Mouse (Mus musculus) right cerebral cortex, postnatal 14 days (tissue): ENCODE results near the gene Rabif.

ENCODE experiments used
- DNase-seq: peaks from one replicate; pipeline ENCODE4 v3.0.0; 2022

The Rabif gene

GRCm38 (mm10) chr1:134555871-134556670 is 61.6 kb downstream of the Rabif start:
- DNase-seq = peak; percentile 78

- peak; percentile 94 for DNase-seq
These were observed 62.3 kb downstream of the Rabif start for GRCm38 (mm10) chr1:134556671-134557218.
